In the genomic region with DNA sequence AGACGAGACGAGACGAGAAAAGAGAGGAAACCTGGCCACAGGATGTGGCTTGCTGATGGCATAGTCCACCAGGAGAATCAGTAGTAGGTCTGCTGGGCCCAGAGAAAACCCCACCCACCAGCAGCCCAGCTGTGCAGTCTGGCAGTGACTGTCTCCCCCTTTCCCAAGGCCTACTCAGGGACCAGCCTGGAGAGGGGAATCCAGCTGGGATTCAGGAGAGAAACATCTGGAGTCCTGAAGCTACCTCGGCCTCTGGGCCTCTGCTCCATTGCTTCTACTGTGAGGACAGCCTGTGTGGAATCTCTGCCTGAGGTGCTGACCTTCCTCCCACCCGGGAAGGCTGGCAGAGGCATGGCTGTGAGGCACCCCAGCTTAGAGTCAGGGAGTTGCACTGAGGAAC, we compare ENCODE assay signal across 10 mouse cellular contexts. TPM values are rescaled to one million over a fixed set of nuclear protein-coding genes. Genes with fewer than 3 reads are reported as not detected.
DNase-seq lines count a peak whose midpoint lies in the region; ATAC-seq and TF ChIP-seq lines count a peak whose summit lies in the region.
"Had no signal": no experiment of that assay in that cellular context is flagged by ENCODE, and none has a peak within 500 bp of the region (broad histone marks: within the 10 kb centered on the region; RNA-seq: fewer than 3 reads in every experiment).

No protein-coding gene starts in this region.

- no peak overlapping the region for H3K27ac ChIP-seq in heart, adult 2 months
- H3K27ac ChIP-seq in limb, embryonic 13.5 days = no peak overlapping the region
- H3K27ac ChIP-seq in lung, postnatal 0 days (ENCODE audit: low read length) = no peak overlapping the region

- peaks cover 2% of the 10 kb centered on the region; the same call in 1 of the 2 replicates for H3K4me1 ChIP-seq in heart, adult 2 months (ENCODE audit: control insufficient read depth, insufficient read depth, low read length)
- 0 out of 2 replicates have a peak, but pooled peaks cover 4% of the 10 kb centered on the region for H3K4me1 ChIP-seq in limb, embryonic 13.5 days
- H3K4me1 ChIP-seq in lung, postnatal 0 days (ENCODE audit: insufficient read depth, low read depth, low read length) = no peaks in the 10 kb centered on the region

- TF ChIP-seq POLR2A in heart, adult 2 months (IDR thresholded peaks at IDR 0.05; ENCODE audit: insufficient read depth, low read depth, low read length) = no peak

- no peaks in the 10 kb centered on the region for H3K9me3 ChIP-seq in limb, embryonic 13.5 days
- no peaks in the 10 kb centered on the region for H3K9me3 ChIP-seq in lung, postnatal 0 days (ENCODE audit: low read length)

- H3K4me2 ChIP-seq in limb, embryonic 13.5 days (replicated peaks) = no peak overlapping the region
- no peak overlapping the region for H3K4me2 ChIP-seq in lung, postnatal 0 days (replicated peaks; ENCODE audit: low read depth, low read length)
- H3K4me2 ChIP-seq: midbrain, embryonic 11.5 days had no signal

- H3K27me3 ChIP-seq in heart, adult 2 months (ENCODE audit: control insufficient read depth, insufficient read depth, low read length) = no peaks in the 10 kb centered on the region
- H3K27me3 ChIP-seq in limb, embryonic 13.5 days = no peaks in the 10 kb centered on the region
- H3K27me3 ChIP-seq in lung, postnatal 0 days (replicated peaks; ENCODE audit: insufficient read depth, low read length) = no peaks in the 10 kb centered on the region

- intact Hi-C loops in heart, adult 2 months (cut with DNase I) = no loop called here

- no peak overlapping the region for H3K9ac ChIP-seq in heart, adult 2 months (ENCODE audit: low read depth, low read length)
- peak overlapping the region; percentile 39; the same call in 1 of the 2 replicates for H3K9ac ChIP-seq in limb, embryonic 13.5 days
- H3K9ac ChIP-seq in lung, postnatal 0 days (replicated peaks; ENCODE audit: low read depth) = no peak overlapping the region

- no peaks in the 10 kb centered on the region for H3K79me2 ChIP-seq in heart, adult 2 months (replicated peaks; ENCODE audit: control insufficient read depth, insufficient read depth, low read length)

- WGBS in heart, adult 2 months = 51% methylated on average over 5 of the region's 5 CpGs
- 56% methylated on average over 5 of the region's 5 CpGs for WGBS in limb, embryonic 13.5 days
- WGBS in lung, postnatal 0 days = 39% methylated on average over 5 of the region's 5 CpGs

- no peaks in the 10 kb centered on the region for H3K36me3 ChIP-seq in heart, adult 2 months (ENCODE audit: control insufficient read depth, insufficient read depth, low read length)
- H3K36me3 ChIP-seq in limb, embryonic 13.5 days = no peaks in the 10 kb centered on the region
- no peaks in the 10 kb centered on the region for H3K36me3 ChIP-seq in lung, postnatal 0 days (ENCODE audit: insufficient read depth, low read length)

- peak; percentile 49 to 58 for DNase-seq in heart, adult 2 months
- DNase-seq in heart, adult 8-10 months (ENCODE audit: low spot score) = no peak
- peak; percentile 64 for DNase-seq in thymus, postnatal 0 days (ENCODE audit: low spot score)
- no peak for DNase-seq in lung, postnatal 0 days (ENCODE audit: low spot score)
- no peak for DNase-seq in layer of hippocampus, adult 18-20 months (ENCODE audit: low spot score in 2 of 2)
- no peak for DNase-seq in spleen, postnatal 36 days (ENCODE audit: low spot score in 2 of 2)
- DNase-seq: cerebellum, adult 8-10 months had no signal

- 0 out of 2 replicates have a peak, but pooled peaks have one; percentile 12 for TF ChIP-seq EP300 in heart, adult 2 months (IDR thresholded peaks at IDR 0.05; ENCODE audit: insufficient read depth, low read depth, low read length)
- no peak for TF ChIP-seq EP300 in lung, postnatal 0 days (IDR thresholded peaks at IDR 0.05)

- H3K4me3 ChIP-seq in heart, adult 2 months = no peak overlapping the region
- no peak overlapping the region for H3K4me3 ChIP-seq in limb, embryonic 13.5 days
- H3K4me3 ChIP-seq in lung, postnatal 0 days (ENCODE audit: low read depth, low read length) = no peak overlapping the region

- no peak for TF ChIP-seq CTCF in heart, adult 2 months (IDR thresholded peaks at IDR 0.05)
- no peak for TF ChIP-seq CTCF in lung, postnatal 0 days (IDR thresholded peaks at IDR 0.05)

- peak; percentile 76 for ATAC-seq in erythroblast, adult 5-6 weeks (replicated peaks; ENCODE audit: low FRiP score, poor library complexity, severe bottlenecking)
- no peak for ATAC-seq in limb, embryonic 13.5 days (ENCODE audit: low FRiP score, low read depth)
- no peak for ATAC-seq in lung, postnatal 0 days

RNA-seq across cellular contexts. Expression of a gene that starts 25.8 kb away (rescaled TPM):
- 10 to 100 TPM; 33.6 to 33.8 TPM for total RNA-seq in heart, adult 2 months (2021)
- 56.3 and 62.1 TPM in 2 replicates for polyA plus RNA-seq in heart, adult 2 months (2012; rRNA removed)
- total RNA-seq in heart, adult 8-10 months (2022) = 10 to 100 TPM; 34.7 to 48.9 (median 42.6) TPM
- total RNA-seq in erythroblast, adult 5-6 weeks (2015; ENCODE audit: low replicate concordance) = not detected in 2 replicates
- 0.60 TPM in 1 of 2 replicates, not detected in the other for total RNA-seq in erythroblast, adult 5-6 weeks (2017; ENCODE audit: low replicate concordance)
- 7.3 and 8.3 TPM in 2 replicates for polyA plus RNA-seq in limb, embryonic 13.5 days (2015; fragmentation: Nextera tagmentation; extraction: Ambion mirVana)
- 0.91 and 1.0 TPM in 2 replicates for polyA plus RNA-seq in thymus, postnatal 0 days (2015; fragmentation: Nextera tagmentation; extraction: Ambion mirVana)
- 2.4 and 2.5 TPM in 2 replicates for polyA plus RNA-seq in lung, postnatal 0 days (2015; fragmentation: Nextera tagmentation; extraction: Ambion mirVana)
- total RNA-seq in layer of hippocampus, adult 18-20 months (2021) = 10 to 100 TPM; 24.1 to 26.1 TPM

RNA-seq across cellular contexts. Expression of a gene that starts 29.7 kb away (rescaled TPM):
- 10 to 100 TPM; 78.3 to 82.6 TPM for total RNA-seq in heart, adult 2 months (2021)
- 39.3 and 46.9 TPM in 2 replicates for polyA plus RNA-seq in heart, adult 2 months (2012; rRNA removed)
- 10 to 100 TPM; 83.5 to 94.1 (median 89.2) TPM for total RNA-seq in heart, adult 8-10 months (2022)
- 12.3 and 13.0 TPM in 2 replicates for total RNA-seq in erythroblast, adult 5-6 weeks (2015; ENCODE audit: low replicate concordance)
- 10.8 and 13.7 TPM in 2 replicates for total RNA-seq in erythroblast, adult 5-6 weeks (2017; ENCODE audit: low replicate concordance)
- 49.0 and 52.7 TPM in 2 replicates for polyA plus RNA-seq in limb, embryonic 13.5 days (2015; fragmentation: Nextera tagmentation; extraction: Ambion mirVana)
- 22.5 and 33.6 TPM in 2 replicates for polyA plus RNA-seq in thymus, postnatal 0 days (2015; fragmentation: Nextera tagmentation; extraction: Ambion mirVana)
- 21.2 and 24.6 TPM in 2 replicates for polyA plus RNA-seq in lung, postnatal 0 days (2015; fragmentation: Nextera tagmentation; extraction: Ambion mirVana)
- total RNA-seq in layer of hippocampus, adult 18-20 months (2021) = 100 to 1,000 TPM; 293 to 298 TPM

RNA-seq across cellular contexts. Expression of a gene that starts 36.5 kb away (rescaled TPM):
- 10 to 100 TPM; 15.9 to 19.1 TPM for total RNA-seq in heart, adult 2 months (2021)
- 18.7 and 24.9 TPM in 2 replicates for polyA plus RNA-seq in heart, adult 2 months (2012; rRNA removed)
- total RNA-seq in heart, adult 8-10 months (2022) = 10 to 100 TPM; 12.7 to 26.1 (median 16.3) TPM
- 9.6 and 16.9 TPM in 2 replicates for total RNA-seq in erythroblast, adult 5-6 weeks (2015; ENCODE audit: low replicate concordance)
- 19.7 and 23.0 TPM in 2 replicates for total RNA-seq in erythroblast, adult 5-6 weeks (2017; ENCODE audit: low replicate concordance)
- 4.5 and 5.4 TPM in 2 replicates for polyA plus RNA-seq in limb, embryonic 13.5 days (2015; fragmentation: Nextera tagmentation; extraction: Ambion mirVana)
- polyA plus RNA-seq in thymus, postnatal 0 days (2015; fragmentation: Nextera tagmentation; extraction: Ambion mirVana) = 57.5 and 68.6 TPM in 2 replicates
- 2.5 TPM in 2 replicates for polyA plus RNA-seq in lung, postnatal 0 days (2015; fragmentation: Nextera tagmentation; extraction: Ambion mirVana)
- 1 to 10 TPM; 4.1 to 5.5 TPM for total RNA-seq in layer of hippocampus, adult 18-20 months (2021)

Comparison
In these comparisons a context has a peak if more than half of its experiments do, and no peak if none do; other contexts are left out.
1. DNase-seq: peak in heart, adult 2 months (2 of 2) and thymus, postnatal 0 days (single experiment); none in heart, adult 8-10 months (single experiment), lung, postnatal 0 days (single experiment), layer of hippocampus, adult 18-20 months (0 of 2) and spleen, postnatal 36 days (0 of 2).
2. RNA of a gene that starts 25.8 kb away (total RNA-seq): 34.7 to 48.9 TPM in heart, adult 8-10 months, 33.6 to 33.8 TPM in heart, adult 2 months and 24.1 to 26.1 TPM in layer of hippocampus, adult 18-20 months; 0.60 TPM in erythroblast, adult 5-6 weeks; every median in the first group is over 10 times any median in the second.
3. RNA of a gene that starts 29.7 kb away (total RNA-seq): 293 to 298 TPM in layer of hippocampus, adult 18-20 months, 83.5 to 94.1 TPM in heart, adult 8-10 months and 78.3 to 82.6 TPM in heart, adult 2 months; 10.8 to 13.7 TPM in erythroblast, adult 5-6 weeks; every median in the first group is over 4 times any median in the second.